Mouse (Mus musculus): ENCODE results near the gene Olfr316.

Gene Olfr316

DNA sequence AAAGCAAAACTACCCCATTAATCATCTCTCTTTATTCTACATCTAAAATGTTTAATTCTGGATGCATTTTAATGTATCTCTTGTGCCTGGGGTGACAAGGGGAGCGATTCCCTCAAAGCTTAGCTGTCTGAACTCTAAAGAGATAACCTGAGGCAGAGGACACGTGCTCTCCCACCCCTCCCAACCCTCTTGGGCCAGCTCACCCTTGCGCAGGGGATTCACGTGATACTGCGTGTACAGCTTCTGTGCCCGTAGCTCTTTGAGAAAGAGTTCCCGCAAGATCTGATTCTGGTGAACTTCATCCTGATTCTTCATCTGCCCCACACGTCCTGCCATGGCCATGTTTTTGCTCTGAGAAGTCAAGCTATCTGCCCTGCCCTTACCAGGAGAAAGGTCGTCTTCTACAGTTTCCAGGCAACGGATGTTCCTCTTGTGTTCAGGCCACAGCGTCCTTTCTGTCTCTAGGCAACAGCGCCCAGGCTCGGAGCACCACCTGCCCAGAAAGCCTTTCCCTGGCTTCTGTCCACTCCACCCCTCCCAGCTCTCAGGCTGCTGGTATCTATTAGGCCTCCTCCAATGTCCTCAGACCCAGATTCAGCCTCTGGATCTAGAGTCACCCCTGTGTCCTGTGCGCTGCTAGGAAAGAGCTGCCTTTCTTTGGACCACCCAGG lies 49.2 kb downstream of the Olfr316 start, which contains the start of gene Fam183b:
Gene Fam183b (minus strand): TSS at position 403 of the 671 bp plus-strand sequence.
- TF ChIP-seq GATA4 (IDR thresholded peaks at IDR 0.05; ENCODE audit: insufficient replicate concordance, low read length) = no peak

DNA sequence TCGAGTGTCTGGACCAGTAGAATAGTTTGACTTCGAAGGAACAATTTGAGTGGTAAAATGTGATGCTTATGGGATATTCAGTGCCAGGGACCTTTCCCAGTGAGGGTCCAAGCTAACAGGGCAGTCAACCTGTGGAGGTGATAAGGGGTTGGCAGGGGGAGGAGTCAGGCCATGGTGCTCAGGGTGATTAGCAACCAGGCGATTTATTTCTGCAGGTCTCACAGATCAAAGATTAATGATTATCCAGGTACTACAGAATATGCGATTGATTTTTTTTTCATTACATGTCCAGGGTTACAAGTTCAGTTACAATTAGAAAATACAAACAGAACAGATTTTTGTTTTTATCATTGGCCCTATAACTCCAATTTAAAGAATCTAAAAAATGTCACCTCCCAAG lies 51.3 kb downstream of the Olfr316 start:
- TF ChIP-seq GATA4 (IDR thresholded peaks at IDR 0.05; ENCODE audit: insufficient replicate concordance, low read length) = no peak

DNA sequence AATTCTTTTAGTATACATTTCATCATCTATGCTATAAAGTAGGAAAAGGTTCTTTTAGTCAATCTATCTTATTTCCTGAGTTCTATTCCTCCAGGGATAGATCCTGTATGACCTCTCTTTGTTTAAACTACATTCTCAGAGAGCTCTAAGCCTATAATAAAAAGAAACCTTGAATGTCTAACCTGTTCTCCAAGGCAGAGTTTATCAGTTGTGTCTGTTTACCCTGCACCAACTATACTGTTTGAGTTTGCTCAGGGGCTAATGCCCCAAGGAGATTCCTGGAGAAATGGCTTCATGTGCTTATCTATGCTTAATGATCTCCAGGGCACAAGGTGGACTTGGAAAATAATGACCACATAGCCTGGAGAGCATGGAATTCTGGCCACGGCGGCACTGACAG lies 51.9 kb downstream of the Olfr316 start:
- no peak for TF ChIP-seq GATA4 (IDR thresholded peaks at IDR 0.05; ENCODE audit: insufficient replicate concordance, low read length)
